Mouse (Mus musculus) liver, postnatal 0 days (tissue): ENCODE results near the gene Tnfaip8l1. TPM values are rescaled to one million over a fixed set of nuclear protein-coding genes. Genes with fewer than 3 reads are reported as not detected.

Source experiments
- ATAC-seq: fragments of 200-750 bp; cut with Nextera tagmentation; 2 replicates; pipeline ENCODE4 v1.8.0; 2017; ENCODE audit warnings: mild to moderate bottlenecking, moderate library complexity
- DNase-seq: peaks from one replicate; pipeline ENCODE4 v3.0.0-alpha.2; 2016
- H3K27ac ChIP-seq: fragments of 300-500 bp; sonication (generic); 2 replicates; pipeline ENCODE4 v1.5.1; 2014; ENCODE audit warnings: antibody characterized with exemption, moderate library complexity, mild to moderate bottlenecking, low read depth
- H3K27me3 ChIP-seq: fragments of 300-500 bp; sonication (generic); 2 replicates; pipeline ENCODE4 v1.6.1; 2014; ENCODE audit warnings: low read length, control low read depth, mixed read lengths; ENCODE audit not compliant: insufficient read depth
- H3K36me3 ChIP-seq: fragments of 300-500 bp; sonication (generic); replicated peaks from 2 replicates; pipeline ENCODE4 v1.6.1; 2014; ENCODE audit warnings: mild to moderate bottlenecking, control low read depth, low read length, moderate library complexity, mixed read lengths; ENCODE audit not compliant: insufficient read depth
- H3K4me1 ChIP-seq: fragments of 300-500 bp; sonication (generic); 2 replicates; pipeline ENCODE4 v1.6.1; 2014; ENCODE audit warnings: antibody characterized with exemption, mild to moderate bottlenecking, control low read depth; ENCODE audit not compliant: insufficient read depth
- H3K4me2 ChIP-seq: fragments of 300-500 bp; sonication (generic); 2 replicates; pipeline ENCODE4 v1.6.1; 2014; ENCODE audit warnings: low read depth, mild to moderate bottlenecking, low read length, moderate library complexity, mixed read lengths
- H3K4me3 ChIP-seq: fragments of 300-500 bp; sonication (generic); 2 replicates; pipeline ENCODE4 v1.5.1; 2014; ENCODE audit warnings: low read depth, low read length
- H3K9ac ChIP-seq: fragments of 300-500 bp; sonication (generic); replicated peaks from 2 replicates; pipeline ENCODE4 v1.6.1; 2014; ENCODE audit warnings: mild to moderate bottlenecking, moderate library complexity
- H3K9me3 ChIP-seq: fragments of 300-500 bp; sonication (generic); 2 replicates; pipeline ENCODE4 v1.6.1; 2016; ENCODE audit warnings: mild to moderate bottlenecking, control low read depth, low read length, mixed read lengths
- CTCF ChIP-seq: sonication (generic); IDR thresholded peaks from 2 replicates; pipeline ENCODE4 v1.5.1; 2016; ENCODE audit warnings: antibody characterized with exemption, low read depth
- EP300 ChIP-seq: IDR thresholded peaks from 2 replicates; pipeline ENCODE4 v1.6.1; 2016; ENCODE audit warnings: antibody characterized with exemption, low read depth, mild to moderate bottlenecking
- WGBS: fragments of 180-500 bp; shearing (Covaris S2); extraction: QIAGEN DNeasy Blood & Tissue Kit; methylation state at CpG from one replicate; pipeline ENCODE4 v1.1.7; 2014; ENCODE audit not compliant: insufficient replicate concordance; 5-methylcytosine and 5-hydroxymethylcytosine counted together
- polyA plus RNA-seq: library from polyadenylated mRNA; unstranded; fragments of >200 nt; fragmentation: Nextera tagmentation; extraction: Ambion mirVana; gene quantifications from 2 replicates; pipeline ENCODE4 v1.2.1, GENCODE M21; 2015

Tnfaip8l1 gene
- polyA plus RNA-seq, 1 experiment from 2014 or later = 3.3 TPM

DNA sequence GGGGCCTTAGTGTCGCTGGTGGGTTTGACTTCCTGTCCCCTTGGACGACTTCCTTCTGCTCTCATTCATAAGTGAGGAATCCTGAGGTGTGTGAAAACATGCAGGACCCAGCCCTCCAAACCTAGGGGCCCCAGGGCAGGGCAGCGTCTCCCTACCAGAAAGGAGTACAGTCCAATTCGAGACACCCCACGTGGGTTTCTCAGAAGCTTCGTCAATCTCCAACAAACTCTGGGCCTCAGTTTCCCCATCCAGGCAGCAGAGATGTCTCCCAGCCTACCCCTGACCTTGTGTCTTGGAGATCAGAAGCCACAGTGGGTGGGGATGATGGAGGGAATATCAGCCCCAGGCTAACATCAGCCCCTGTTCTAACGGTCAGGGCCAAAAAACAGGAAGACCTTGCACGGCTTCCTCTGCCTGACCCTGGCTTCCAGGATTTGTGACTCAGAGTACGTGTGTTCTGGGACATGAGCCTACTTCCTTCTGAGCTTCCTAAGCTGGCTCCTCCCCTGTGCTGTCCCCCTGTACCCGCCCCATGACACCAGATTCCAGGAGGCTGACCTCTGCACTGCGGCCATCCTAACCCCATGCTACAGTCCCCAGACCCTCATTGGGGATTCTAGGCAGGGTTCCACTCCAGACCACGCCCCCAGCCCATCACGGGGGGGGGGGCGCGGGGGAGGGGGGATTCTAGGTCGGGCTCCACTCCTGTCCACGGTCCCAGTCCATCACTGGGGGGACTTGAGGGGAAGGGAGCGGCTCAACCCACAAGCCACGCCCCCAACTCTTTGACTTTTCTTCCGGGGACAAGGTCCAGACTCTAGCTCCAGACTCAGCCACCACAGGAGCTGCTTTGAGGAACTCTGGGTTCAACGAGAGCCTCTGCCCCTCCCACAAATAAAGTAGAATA is 28.6 kb upstream of the Tnfaip8l1 start:
- Histone ChIP-seq H3K4me3 (peak overlapping the region; percentile 51), H3K4me2 (peak overlapping the region; percentile 85), H3K27ac (peak overlapping the region; percentile 89), H3K4me1 (peaks cover 26% of the 10 kb centered on the region), H3K9ac (peak overlapping the region; percentile 46), H3K27me3 (0 out of 2 replicates have a peak, but pooled peaks cover 6% of the 10 kb centered on the region), H3K9me3 (no peaks in the 10 kb centered on the region; the same call in 1 of the 2 replicates), H3K36me3 (peaks cover 19% of the 10 kb centered on the region)
- ATAC-seq (peak; percentile 81), DNase-seq (peak; percentile 73)
- TF ChIP-seq EP300 (peak; percentile 79), CTCF (no peak)
- WGBS = 5% methylated on average over 19 of the region's 21 CpGs

DNA sequence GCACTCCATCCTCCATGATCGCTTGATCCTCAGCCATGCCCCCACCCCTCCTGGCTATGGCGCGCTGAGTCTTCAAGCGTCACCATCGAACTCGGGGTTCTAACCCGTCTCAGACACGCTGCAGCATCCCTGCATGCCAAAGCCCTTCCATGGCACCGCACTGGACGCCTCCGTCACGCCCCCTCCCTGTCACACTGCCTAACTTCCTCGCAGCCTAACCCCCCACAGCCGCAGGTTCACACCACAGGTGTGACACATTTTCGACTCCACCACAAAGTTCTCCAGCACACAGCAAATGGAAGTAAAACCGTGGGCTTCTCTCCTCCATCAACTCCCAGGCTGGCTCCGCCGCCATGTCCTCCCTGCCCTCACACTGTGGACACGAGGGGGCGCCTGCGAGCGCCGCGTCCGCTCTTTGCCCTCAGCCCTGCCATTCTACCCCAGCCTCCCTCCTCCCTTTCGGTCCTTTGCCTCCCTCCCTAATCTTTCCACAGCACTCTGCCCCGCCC is 27.8 kb upstream of the Tnfaip8l1 start:
- Histone ChIP-seq H3K4me1 (peaks cover 29% of the 10 kb centered on the region), H3K36me3 (peaks cover 13% of the 10 kb centered on the region), H3K4me2 (peak overlapping the region; percentile 85), H3K27ac (peak overlapping the region; percentile 89), H3K9ac (peak overlapping the region; percentile 38), H3K4me3 (peak overlapping the region; percentile 51), H3K27me3 (peaks cover 14% of the 10 kb centered on the region), H3K9me3 (no peaks in the 10 kb centered on the region; the same call in 1 of the 2 replicates)
- WGBS = 2% methylated on average over 27 of the region's 27 CpGs
- TF ChIP-seq CTCF (peak; percentile 93), EP300 (no peak)
- peak; percentile 83 for DNase-seq
- peak; percentile 47 for ATAC-seq

DNA sequence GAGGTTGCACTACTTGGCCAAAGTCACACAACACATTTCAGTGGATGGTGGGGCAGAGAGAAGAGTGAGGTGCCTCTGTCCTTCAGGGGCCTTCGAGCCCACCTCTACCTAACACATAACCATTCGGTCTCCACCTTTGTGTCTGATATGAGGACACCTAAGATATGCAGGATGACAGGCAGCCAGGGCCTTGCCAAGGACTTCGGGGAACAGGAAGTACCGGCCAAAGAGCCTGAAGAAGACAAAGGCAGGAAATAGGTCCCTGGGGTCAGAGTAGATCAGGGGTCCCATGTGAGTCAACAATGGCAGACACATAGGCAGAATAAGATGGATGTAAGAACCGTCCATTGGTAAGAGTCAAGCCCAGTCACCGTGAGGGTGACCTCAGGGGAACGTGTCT is 25.7 kb upstream of the Tnfaip8l1 start:
- 61% methylated on average over 7 of the region's 7 CpGs for WGBS
- H3K27me3 ChIP-seq = peaks cover 33% of the 10 kb centered on the region
- TF ChIP-seq EP300 (no peak), CTCF (no peak)
- DNase-seq (no peak), ATAC-seq (no peak)
- H3K27ac ChIP-seq = no peak overlapping the region
- no peaks in the 10 kb centered on the region for H3K36me3 ChIP-seq
- no peaks in the 10 kb centered on the region for H3K9me3 ChIP-seq
- no peak overlapping the region for H3K9ac ChIP-seq
- no peak overlapping the region for H3K4me3 ChIP-seq
- peaks cover 41% of the 10 kb centered on the region for H3K4me1 ChIP-seq
- H3K4me2 ChIP-seq = no peak overlapping the region

DNA sequence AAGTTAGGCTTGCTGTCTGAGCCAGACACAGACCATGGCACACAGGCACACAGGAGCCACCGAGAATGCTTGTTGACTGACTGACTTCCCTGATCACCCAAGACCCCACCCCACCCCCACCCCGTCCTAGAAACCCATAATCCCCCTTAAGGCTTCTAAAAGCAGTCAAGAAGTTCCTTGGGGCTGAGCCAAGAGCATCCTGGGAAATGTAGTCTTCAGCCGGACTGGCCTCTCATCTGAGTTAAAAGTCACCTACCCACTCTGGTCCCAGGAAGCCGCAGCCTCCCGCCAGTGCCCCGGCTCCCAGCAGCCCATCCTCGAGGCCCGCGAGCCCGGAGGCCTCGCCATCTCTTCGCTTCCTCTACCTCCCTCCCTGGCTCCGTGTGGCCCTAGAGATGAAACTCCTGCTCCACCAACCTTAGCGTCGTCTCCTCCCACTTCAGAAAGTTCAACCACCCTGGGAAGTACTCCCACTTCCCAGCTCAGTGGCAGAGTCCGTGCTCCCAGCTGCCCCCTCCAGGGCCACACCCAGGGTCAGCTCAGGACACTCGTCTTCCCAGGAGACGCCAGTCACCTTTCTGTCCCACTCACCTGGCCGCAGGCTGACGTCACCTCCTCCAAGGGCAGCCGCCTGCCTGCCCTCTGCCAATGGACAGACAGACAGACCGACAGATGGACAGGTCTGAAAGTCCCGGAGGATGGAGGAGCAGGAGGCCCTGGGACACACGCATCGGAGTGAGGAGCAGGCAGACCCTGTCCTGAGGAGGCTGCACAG is 24.3 kb upstream of the Tnfaip8l1 start:
- DNase-seq (no peak), ATAC-seq (no peak)
- H3K27ac ChIP-seq = no peak overlapping the region
- TF ChIP-seq EP300 = no peak
- no peak for TF ChIP-seq CTCF
- peaks cover 48% of the 10 kb centered on the region for H3K27me3 ChIP-seq
- H3K9me3 ChIP-seq = no peaks in the 10 kb centered on the region
- 41% methylated on average over 25 of the region's 25 CpGs for WGBS
- no peak overlapping the region for H3K9ac ChIP-seq
- H3K36me3 ChIP-seq = no peaks in the 10 kb centered on the region
- H3K4me1 ChIP-seq = peaks cover 42% of the 10 kb centered on the region
- no peak overlapping the region for H3K4me2 ChIP-seq
- H3K4me3 ChIP-seq = no peak overlapping the region

DNA sequence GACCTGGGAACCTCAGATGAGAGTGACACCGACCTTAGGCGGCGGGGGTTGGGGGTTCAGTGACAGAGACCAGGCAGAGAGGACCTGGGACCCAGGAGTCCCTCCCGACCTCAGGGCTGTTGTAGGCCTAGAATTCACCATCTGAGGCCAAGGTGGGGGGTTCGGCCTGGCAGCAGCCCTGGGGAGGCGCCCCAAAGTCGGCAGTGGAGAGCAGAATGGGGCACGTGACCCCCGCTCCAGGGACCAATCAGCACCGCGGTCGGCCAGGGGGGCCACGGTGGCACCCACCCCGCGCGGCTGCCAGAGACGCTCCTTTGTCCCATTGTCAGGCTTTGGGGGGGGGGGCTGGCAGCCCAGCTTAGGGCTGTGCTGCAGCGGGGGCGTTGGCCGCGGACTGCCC is 22.9 kb upstream of the Tnfaip8l1 start:
- 14% methylated on average over 15 of the region's 21 CpGs for WGBS
- Histone ChIP-seq H3K4me3 (peak overlapping the region; percentile 49), H3K4me2 (peak overlapping the region; percentile 88)

More for the DNA sequence above, 22.9 kb upstream of the Tnfaip8l1 start:
- peaks cover 29% of the 10 kb centered on the region for H3K4me1 ChIP-seq
- ATAC-seq (no peak), DNase-seq (no peak)
- H3K36me3 ChIP-seq = no peaks in the 10 kb centered on the region
- H3K9me3 ChIP-seq = no peaks in the 10 kb centered on the region
- no peak for TF ChIP-seq EP300
- no peak for TF ChIP-seq CTCF
- H3K27me3 ChIP-seq = peaks cover 58% of the 10 kb centered on the region
- H3K27ac ChIP-seq = no peak overlapping the region
- peak overlapping the region; percentile 21; the same call in 1 of the 2 replicates for H3K9ac ChIP-seq
